Mouse (Mus musculus) MEL (cell line): Measurements from ENCODE around the gene Igsf21.

Experiments used
- CTCF ChIP-seq, 3 experiments: IDR thresholded peaks in 2 of 3; conservative IDR thresholded peaks in 1 of 3; 2 replicates each; pipeline ENCODE4 v1.5.1; 2011 to 2012; ENCODE audit warnings: low read length in 3 of 3, low read depth in 2 of 3, mild to moderate bottlenecking in 2 of 3, improper control_type of control experiment in 1 of 3, inconsistent platforms in 1 of 3, mixed read lengths in 1 of 3, moderate library complexity in 1 of 3; ENCODE audit not compliant: control insufficient read depth in 1 of 3, insufficient read depth in 1 of 3, poor library complexity in 1 of 3, severe bottlenecking in 1 of 3
- EP300 ChIP-seq, 2 experiments: IDR thresholded peaks; 2 replicates each; pipeline ENCODE4 v1.6.1; 2011; ENCODE audit warnings: improper control_type of control experiment in 2 of 2, low read length in 2 of 2, low read depth in 1 of 2, mild to moderate bottlenecking in 1 of 2
- HCFC1 ChIP-seq: IDR thresholded peaks from 2 replicates; pipeline ENCODE4 v1.6.1; 2012; ENCODE audit warnings: low read depth, mild to moderate bottlenecking, inconsistent platforms, low read length, improper control_type of control experiment, moderate library complexity
- MYC ChIP-seq: IDR thresholded peaks from 2 replicates; pipeline ENCODE4 v1.6.1; 2011; ENCODE audit warnings: low read depth, mild to moderate bottlenecking, low read length, improper control_type of control experiment, moderate library complexity
- POLR2A ChIP-seq, 2 experiments: IDR thresholded peaks; 2 replicates each; pipeline ENCODE4 v1.6.1; 2011 to 2012; ENCODE audit warnings: low read length in 2 of 2, mild to moderate bottlenecking in 2 of 2, control low read depth in 1 of 2, improper control_type of control experiment in 1 of 2, low read depth in 1 of 2, moderate library complexity in 1 of 2; ENCODE audit not compliant: control insufficient read depth in 1 of 2, insufficient read depth in 1 of 2, poor library complexity in 1 of 2
- POLR2AphosphoS2 ChIP-seq: IDR thresholded peaks from 2 replicates; pipeline ENCODE4 v1.6.1; 2011; ENCODE audit warnings: low read length, improper control_type of control experiment
- SMC3 ChIP-seq: IDR thresholded peaks from 2 replicates; pipeline ENCODE4 v1.6.1; 2011; ENCODE audit warnings: low read depth, low read length, improper control_type of control experiment
- ZNF384 ChIP-seq: IDR thresholded peaks from 2 replicates; pipeline ENCODE4 v1.6.1; 2012; ENCODE audit warnings: low read depth, mild to moderate bottlenecking, inconsistent platforms, low read length, improper control_type of control experiment

DNA sequence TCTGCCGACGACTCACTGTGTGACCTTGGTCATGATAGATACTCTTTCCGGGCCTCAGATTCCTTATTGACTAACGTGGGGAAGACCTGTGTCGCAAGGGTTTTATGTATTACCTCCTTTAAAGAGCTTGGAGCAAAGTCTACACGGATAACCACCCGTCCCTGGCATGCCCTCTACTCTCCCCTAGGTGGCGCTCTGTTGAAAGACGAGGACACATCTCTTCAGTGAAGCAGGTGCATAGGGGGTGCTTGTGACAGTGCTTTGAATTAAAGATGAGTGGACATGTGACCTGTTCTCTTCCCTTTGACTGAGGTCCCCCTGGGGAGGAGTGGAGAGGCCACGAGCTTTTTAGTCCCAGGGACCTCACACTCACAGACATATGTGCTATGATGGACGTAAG, 194.0 kb downstream of the Igsf21 start:
- TF ChIP-seq EP300 (IDR thresholded peaks at IDR 0.05; ENCODE audit: low read depth in 1 of 2, low read length in 2 of 2): no peak
- TF ChIP-seq CTCF (IDR thresholded peaks at IDR 0.05 in 2 of 3, conservative IDR thresholded peaks at IDR 0.05 in 1 of 3; ENCODE audit: control insufficient read depth in 1 of 3, insufficient read depth in 1 of 3, low read depth in 2 of 3, low read length in 3 of 3, poor library complexity in 1 of 3, severe bottlenecking in 1 of 3): no peak
- no peak for TF ChIP-seq SMC3
- TF ChIP-seq POLR2A (IDR thresholded peaks at IDR 0.05; ENCODE audit: control insufficient read depth in 1 of 2, insufficient read depth in 1 of 2, low read depth in 1 of 2, low read length in 2 of 2, poor library complexity in 1 of 2): no peak
- no peak for TF ChIP-seq POLR2AphosphoS2
- TF ChIP-seq ZNF384: no peak
- TF ChIP-seq HCFC1: no peak
- TF ChIP-seq MYC: no peak
